Mouse (Mus musculus) heart, adult 2 months (tissue): ENCODE measurements around the gene Ola1.

ENCODE experiments used
- CTCF ChIP-seq: fragments of 200-600 bp; IDR thresholded peaks from 2 replicates; pipeline ENCODE4 v1.8.1; 2022; ENCODE audit warnings: antibody characterized with exemption, mild to moderate bottlenecking, moderate library complexity
- EP300 ChIP-seq: fragments of 200-500 bp; IDR thresholded peaks from 2 replicates; pipeline ENCODE4 v1.6.1; 2011; ENCODE audit warnings: low read depth, low read length, control low read depth; ENCODE audit not compliant: insufficient read depth
- POLR2A ChIP-seq: fragments of 200-500 bp; IDR thresholded peaks from 2 replicates; pipeline ENCODE4 v1.6.1; 2011; ENCODE audit warnings: mild to moderate bottlenecking, low read depth, low read length, control low read depth; ENCODE audit not compliant: insufficient read depth

DNA sequence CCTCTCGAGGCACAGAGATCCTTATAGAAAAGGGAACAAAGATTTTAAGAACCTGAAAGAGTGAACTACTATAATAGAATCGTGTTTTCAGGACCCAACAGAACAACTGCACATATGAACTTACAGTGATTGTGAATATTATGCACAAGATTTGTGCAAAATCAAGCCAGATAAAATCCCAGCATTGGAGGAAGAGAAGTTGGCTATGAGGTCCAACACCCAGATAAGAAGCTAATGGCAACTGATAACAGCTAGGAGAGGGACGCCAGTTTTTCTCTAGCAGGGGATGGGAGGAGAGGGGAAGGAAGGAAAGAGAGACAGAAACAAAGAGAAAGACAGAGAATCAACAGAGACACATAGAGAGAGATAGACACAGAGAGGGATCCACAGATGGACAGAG lies 33.5 kb downstream of the Ola1 start:
- TF ChIP-seq POLR2A (no peak), EP300 (no peak), CTCF (no peak)
